Mouse (Mus musculus) thymus, adult 2 months (tissue): ENCODE results near the gene Agrp. TPM values are rescaled to one million over a fixed set of nuclear protein-coding genes. Genes with fewer than 3 reads are reported as not detected.
A peak's percentile ranks its signal among the peaks of the same experiment; 100 is the strongest.

ENCODE experiments used
- DNase-seq: peaks from one replicate; pipeline ENCODE4 v3.0.0; 2021
- H3K27ac ChIP-seq: fragments of 200-500 bp; 2 replicates; pipeline ENCODE4 v1.5.1; 2012; ENCODE audit warnings: low read length, control low read depth; ENCODE audit not compliant: control insufficient read depth, insufficient read depth
- H3K27me3 ChIP-seq: fragments of 200-500 bp; 2 replicates; pipeline ENCODE4 v1.6.1; 2012; ENCODE audit warnings: mild to moderate bottlenecking, low read length, moderate library complexity, mixed read lengths; ENCODE audit not compliant: control insufficient read depth, insufficient read depth
- H3K36me3 ChIP-seq: fragments of 200-500 bp; 2 replicates; pipeline ENCODE4 v1.6.1; 2012; ENCODE audit warnings: mild to moderate bottlenecking, low read length, moderate library complexity; ENCODE audit not compliant: control insufficient read depth, insufficient read depth
- H3K4me1 ChIP-seq: fragments of 200-500 bp; replicated peaks from 2 replicates; pipeline ENCODE4 v1.6.1; 2012; ENCODE audit warnings: low read length; ENCODE audit not compliant: control insufficient read depth, insufficient read depth
- H3K4me3 ChIP-seq: fragments of 200-500 bp; 2 replicates; pipeline ENCODE4 v1.5.1; 2012; ENCODE audit warnings: mild to moderate bottlenecking, low read length, control low read depth, moderate library complexity; ENCODE audit not compliant: control insufficient read depth, insufficient read depth
- CTCF ChIP-seq: fragments of 200-500 bp; IDR thresholded peaks from 2 replicates; pipeline ENCODE4 v1.5.1; 2012; ENCODE audit warnings: mild to moderate bottlenecking, control low read depth, low read length, moderate library complexity, borderline replicate concordance; ENCODE audit not compliant: control insufficient read depth, poor library complexity, insufficient read depth; ENCODE audit errors: extremely low read depth
- POLR2A ChIP-seq: fragments of 200-500 bp; IDR thresholded peaks from 2 replicates; pipeline ENCODE4 v1.6.1; 2012; ENCODE audit warnings: mild to moderate bottlenecking, low read length, control low read depth, moderate library complexity; ENCODE audit not compliant: control insufficient read depth, poor library complexity, insufficient read depth; ENCODE audit errors: extremely low read depth
- WGBS: fragments of 180-500 bp; shearing (Covaris S2); methylation state at CpG from one replicate; pipeline ENCODE4 v1.1.7; 2018; 5-methylcytosine and 5-hydroxymethylcytosine counted together
- polyA plus RNA-seq: library from polyadenylated mRNA; depleted of rRNA; stranded (reverse); fragments of >200 nt; gene quantifications from 2 replicates; pipeline ENCODE4 v1.2.3, GENCODE M21; 2012

Gene Agrp
- polyA plus RNA-seq, 1 experiment: 1.00 TPM

- WGBS: 100% methylated on average over 1 of the region's 1 CpGs
Measured at GRCm38 (mm10) chr8:105648929-105649328, 11.7 kb upstream of the Agrp start.

GRCm38 (mm10) chr8:105645205-105645604, 8.0 kb upstream of the Agrp start:
- no peak for DNase-seq
- H3K27me3 ChIP-seq: no peaks in the 10 kb centered on the region
- TF ChIP-seq CTCF (no peak), POLR2A (no peak)
- H3K36me3 ChIP-seq: peaks cover 29% of the 10 kb centered on the region
- H3K27ac ChIP-seq: no peak overlapping the region
- H3K4me1 ChIP-seq: no peaks in the 10 kb centered on the region
- 87% methylated on average over 1 of the region's 1 CpGs for WGBS
- H3K4me3 ChIP-seq: no peak overlapping the region

More at GRCm38 (mm10) chr8:105648929-105649328, 11.7 kb upstream of the Agrp start:
- H3K4me3 ChIP-seq: no peak overlapping the region
- no peak overlapping the region for H3K27ac ChIP-seq
- peaks cover 41% of the 10 kb centered on the region for H3K36me3 ChIP-seq
- DNase-seq: no peak
- H3K27me3 ChIP-seq: no peaks in the 10 kb centered on the region
- TF ChIP-seq CTCF: no peak
- no peak for TF ChIP-seq POLR2A
- H3K4me1 ChIP-seq: 0 out of 2 replicates have a peak, but pooled peaks cover 3% of the 10 kb centered on the region

- H3K27me3 ChIP-seq: no peaks in the 10 kb centered on the region
- H3K36me3 ChIP-seq: peaks cover 17% of the 10 kb centered on the region
- TF ChIP-seq CTCF (no peak), POLR2A (no peak)
- no peak overlapping the region for H3K27ac ChIP-seq
- whole genome bisulfite sequencing: 87% methylated on average over 2 of the region's 2 CpGs
- no peak overlapping the region for H3K4me3 ChIP-seq
- no peak for DNase-seq
- H3K4me1 ChIP-seq: peaks cover 6% of the 10 kb centered on the region; the same call in 1 of the 2 replicates
Measured at GRCm38 (mm10) chr8:105640511-105640910, 3.3 kb upstream of the Agrp start.

- H3K27ac ChIP-seq: no peak overlapping the region; the same call in 1 of the 2 replicates
- 53% methylated on average over 1 of the region's 1 CpGs for WGBS
- no peak for DNase-seq
- H3K36me3 ChIP-seq: peaks cover 11% of the 10 kb centered on the region
- TF ChIP-seq CTCF (no peak), POLR2A (no peak)
- no peaks in the 10 kb centered on the region for H3K27me3 ChIP-seq
- peaks cover 6% of the 10 kb centered on the region; the same call in 1 of the 2 replicates for H3K4me1 ChIP-seq
- no peak overlapping the region for H3K4me3 ChIP-seq
Measured at GRCm38 (mm10) chr8:105639835-105640234, 2.6 kb upstream of the Agrp start.

DNA sequence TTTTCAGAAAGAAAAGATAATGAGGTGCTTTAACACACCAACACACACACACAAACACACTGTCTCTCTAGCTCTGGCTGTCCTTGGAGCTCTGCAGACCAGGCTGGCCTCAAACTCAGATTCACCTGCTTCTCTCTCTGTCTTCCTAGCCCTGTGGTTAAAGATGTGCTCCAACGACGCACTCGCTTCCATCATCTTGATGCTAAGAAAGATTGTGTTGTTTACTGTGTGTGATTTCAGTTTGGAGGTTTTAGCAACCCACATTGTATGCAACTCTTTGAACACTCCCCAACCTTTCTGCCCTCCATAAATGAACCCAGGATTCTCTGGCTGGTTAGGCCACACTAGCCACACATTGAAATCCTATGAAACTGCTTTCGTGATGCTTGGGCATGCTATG, 1.3 kb upstream of the Agrp start:
- Histone ChIP-seq H3K27me3 (no peaks in the 10 kb centered on the region), H3K27ac (peak overlapping the region; percentile 90), H3K4me3 (peak overlapping the region; percentile 44), H3K36me3 (0 out of 2 replicates have a peak, but pooled peaks cover under 1% of the 10 kb centered on the region), H3K4me1 (peaks cover 6% of the 10 kb centered on the region; the same call in 1 of the 2 replicates)
- 16% methylated on average over 4 of the region's 4 CpGs for WGBS
- peak; percentile 40 for DNase-seq
- TF ChIP-seq CTCF (no peak), POLR2A (no peak)

GRCm38 (mm10) chr8:105637601-105638041, 428 bp upstream of the Agrp start:
- Histone ChIP-seq H3K36me3 (no peaks in the 10 kb centered on the region), H3K27me3 (no peaks in the 10 kb centered on the region), H3K4me1 (peaks cover 6% of the 10 kb centered on the region; the same call in 1 of the 2 replicates), H3K27ac (peak overlapping the region; percentile 97), H3K4me3 (peak overlapping the region; percentile 86)
- WGBS: under 1% methylated on average over 11 of the region's 11 CpGs
- TF ChIP-seq CTCF (no peak), POLR2A (no peak)
- DNase-seq: peak; percentile 40
